Mouse (Mus musculus) intestine, embryonic 15.5 days (tissue): ENCODE data around the gene Grk1. TPM values are rescaled to one million over a fixed set of nuclear protein-coding genes. Genes with fewer than 3 reads are reported as not detected.

ENCODE experiments used
- ATAC-seq: fragments of 200-750 bp; cut with Nextera tagmentation; 2 replicates; pipeline ENCODE4 v1.8.0; 2017; ENCODE audit warnings: moderate TSS enrichment, moderate library complexity
- H3K27ac ChIP-seq: fragments of 300-500 bp; sonication (generic); 2 replicates; pipeline ENCODE4 v1.5.1; 2015; ENCODE audit warnings: mild to moderate bottlenecking, inconsistent platforms
- H3K27me3 ChIP-seq: fragments of 300-500 bp; sonication (generic); replicated peaks from 2 replicates; pipeline ENCODE4 v1.6.1; 2015; ENCODE audit warnings: inconsistent platforms
- H3K36me3 ChIP-seq: fragments of 300-500 bp; sonication (generic); 2 replicates; pipeline ENCODE4 v1.6.1; 2015; ENCODE audit warnings: inconsistent platforms
- H3K4me1 ChIP-seq: fragments of 300-500 bp; sonication (generic); replicated peaks from 2 replicates; pipeline ENCODE4 v1.6.1; 2015; ENCODE audit warnings: inconsistent platforms
- H3K4me2 ChIP-seq: fragments of 300-500 bp; sonication (generic); replicated peaks from 2 replicates; pipeline ENCODE4 v1.6.1; 2015; ENCODE audit warnings: mild to moderate bottlenecking, inconsistent platforms
- H3K4me3 ChIP-seq: fragments of 300-500 bp; sonication (generic); replicated peaks from 2 replicates; pipeline ENCODE4 v1.5.1; 2015; ENCODE audit warnings: inconsistent platforms
- H3K9ac ChIP-seq: fragments of 300-500 bp; sonication (generic); 2 replicates; pipeline ENCODE4 v1.6.1; 2015; ENCODE audit warnings: inconsistent platforms
- H3K9me3 ChIP-seq: fragments of 300-500 bp; sonication (generic); 2 replicates; pipeline ENCODE4 v1.6.1; 2016; ENCODE audit warnings: inconsistent platforms
- WGBS: fragments of 180-500 bp; shearing (Covaris S2); methylation state at CpG from one replicate; pipeline ENCODE4 v1.1.7; 2015; 5-methylcytosine and 5-hydroxymethylcytosine counted together
- polyA plus RNA-seq: library from polyadenylated mRNA; unstranded; fragments of >200 nt; fragmentation: Nextera tagmentation; extraction: Ambion mirVana; gene quantifications from 2 replicates; pipeline ENCODE4 v1.2.1, GENCODE M21; 2015

Gene Grk1
- polyA plus RNA-seq, 1 experiment from 2014 or later: not detected

- 72% methylated on average over 5 of the region's 5 CpGs for WGBS
- Histone ChIP-seq H3K36me3 (no peaks in the 10 kb centered on the region), H3K4me3 (no peak within 1 kb of the TSS), H3K4me2 (no peak within 1 kb of the TSS), H3K9ac (no peak within 1 kb of the TSS), H3K27ac (no peak within 1 kb of the TSS), H3K27me3 (no peaks in the 10 kb centered on the region), H3K4me1 (no peaks in the 10 kb centered on the region), H3K9me3 (no peaks in the 10 kb centered on the region)
- no peak for ATAC-seq
These were observed 8.2 kb upstream of the Grk1 start, which contains the start of gene Atp4b for GRCm38 (mm10) chr8:13396725-13397124. Gene Atp4b, minus strand, starts transcription at chr8:13396825.

GRCm38 (mm10) chr8:13403517-13403916, 1.4 kb upstream of the Grk1 start:
- Histone ChIP-seq H3K36me3 (no peaks in the 10 kb centered on the region), H3K4me3 (no peak overlapping the region), H3K4me2 (no peak overlapping the region), H3K27ac (no peak overlapping the region), H3K4me1 (no peaks in the 10 kb centered on the region), H3K9me3 (no peaks in the 10 kb centered on the region), H3K27me3 (no peaks in the 10 kb centered on the region), H3K9ac (no peak overlapping the region)
- 50% methylated on average over 6 of the region's 6 CpGs for WGBS
- no peak for ATAC-seq

GRCm38 (mm10) chr8:13406011-13406410, 1.1 kb downstream of the Grk1 start:
- no peak overlapping the region for H3K27ac ChIP-seq
- no peak overlapping the region for H3K9ac ChIP-seq
- H3K4me2 ChIP-seq: no peak overlapping the region
- no peak overlapping the region for H3K4me3 ChIP-seq
- ATAC-seq: no peak
- no peaks in the 10 kb centered on the region for H3K4me1 ChIP-seq
- no peaks in the 10 kb centered on the region for H3K27me3 ChIP-seq
- 83% methylated on average over 5 of the region's 5 CpGs for WGBS
- H3K36me3 ChIP-seq: no peaks in the 10 kb centered on the region
- H3K9me3 ChIP-seq: no peaks in the 10 kb centered on the region

GRCm38 (mm10) chr8:13411597-13411996, 6.7 kb downstream of the Grk1 start:
- Histone ChIP-seq H3K4me3 (no peak overlapping the region), H3K9me3 (no peaks in the 10 kb centered on the region), H3K27me3 (no peaks in the 10 kb centered on the region), H3K36me3 (no peaks in the 10 kb centered on the region), H3K9ac (no peak overlapping the region), H3K27ac (no peak overlapping the region), H3K4me2 (no peak overlapping the region), H3K4me1 (no peaks in the 10 kb centered on the region)
- ATAC-seq: no peak
- WGBS: 22% methylated on average over 6 of the region's 6 CpGs

GRCm38 (mm10) chr8:13412891-13413558, 8.1 kb downstream of the Grk1 start:
- no peaks in the 10 kb centered on the region for H3K9me3 ChIP-seq
- no peaks in the 10 kb centered on the region for H3K4me1 ChIP-seq
- no peak overlapping the region for H3K9ac ChIP-seq
- 64% methylated on average over 13 of the region's 13 CpGs for WGBS
- H3K27ac ChIP-seq: no peak overlapping the region
- H3K36me3 ChIP-seq: no peaks in the 10 kb centered on the region
- no peak overlapping the region for H3K4me3 ChIP-seq
- ATAC-seq: peak; percentile 62
- H3K27me3 ChIP-seq: no peaks in the 10 kb centered on the region
- H3K4me2 ChIP-seq: no peak overlapping the region

- no peaks in the 10 kb centered on the region for H3K36me3 ChIP-seq
- 45% methylated on average over 12 of the region's 12 CpGs for WGBS
- no peak overlapping the region for H3K4me2 ChIP-seq
- no peak overlapping the region for H3K27ac ChIP-seq
- H3K4me3 ChIP-seq: no peak overlapping the region
- H3K27me3 ChIP-seq: no peaks in the 10 kb centered on the region
- H3K9ac ChIP-seq: no peak overlapping the region
- ATAC-seq: no peak
- H3K4me1 ChIP-seq: no peaks in the 10 kb centered on the region
- no peaks in the 10 kb centered on the region for H3K9me3 ChIP-seq
These were observed 9.0 kb downstream of the Grk1 start for GRCm38 (mm10) chr8:13413823-13414390.

GRCm38 (mm10) chr8:13415879-13416278, 11.0 kb downstream of the Grk1 start:
- Histone ChIP-seq H3K9me3 (no peaks in the 10 kb centered on the region), H3K36me3 (no peaks in the 10 kb centered on the region), H3K27ac (no peak overlapping the region), H3K27me3 (no peaks in the 10 kb centered on the region), H3K4me3 (no peak overlapping the region), H3K4me1 (no peaks in the 10 kb centered on the region), H3K4me2 (no peak overlapping the region), H3K9ac (no peak overlapping the region)
- ATAC-seq: no peak
- 74% methylated on average over 10 of the region's 10 CpGs for WGBS

DNA sequence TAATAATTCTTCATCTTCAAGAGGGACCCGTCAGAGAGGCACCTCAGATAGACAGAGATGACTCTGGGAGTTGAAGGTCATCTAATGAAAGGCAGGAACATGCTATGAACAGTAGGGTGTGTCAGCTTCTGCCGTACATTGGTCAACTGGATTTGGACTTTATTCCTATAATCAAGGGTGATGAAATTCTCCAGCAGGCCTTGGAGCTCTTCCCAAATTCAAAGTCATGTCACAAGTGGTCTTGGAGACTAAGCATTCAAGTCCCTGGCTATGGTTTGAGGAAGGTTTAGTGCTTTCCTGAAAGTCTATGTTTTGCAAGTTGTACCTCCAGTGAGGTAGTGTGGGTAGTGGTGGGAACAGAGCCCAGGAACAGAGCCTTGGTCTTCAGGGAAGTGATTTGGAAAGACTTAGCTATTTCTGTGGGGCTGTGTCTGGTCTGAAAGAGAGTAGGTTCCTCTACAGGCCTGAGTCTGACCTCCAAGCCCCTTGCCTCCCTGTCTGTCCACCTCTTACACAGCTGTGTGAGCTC, 14.3 kb downstream of the Grk1 start:
- no peak overlapping the region for H3K4me2 ChIP-seq
- no peaks in the 10 kb centered on the region for H3K4me1 ChIP-seq
- no peaks in the 10 kb centered on the region for H3K9me3 ChIP-seq
- no peak for ATAC-seq
- no peaks in the 10 kb centered on the region for H3K27me3 ChIP-seq
- no peak overlapping the region for H3K9ac ChIP-seq
- 65% methylated on average over 2 of the region's 2 CpGs for WGBS
- no peak overlapping the region for H3K4me3 ChIP-seq
- H3K27ac ChIP-seq: no peak overlapping the region
- H3K36me3 ChIP-seq: no peaks in the 10 kb centered on the region

GRCm38 (mm10) chr8:13420970-13421369, 16.1 kb downstream of the Grk1 start:
- ATAC-seq: no peak
- Histone ChIP-seq H3K27me3 (no peaks in the 10 kb centered on the region), H3K4me2 (no peak overlapping the region), H3K9ac (no peak overlapping the region), H3K4me3 (no peak overlapping the region), H3K36me3 (no peaks in the 10 kb centered on the region), H3K27ac (no peak overlapping the region), H3K9me3 (no peaks in the 10 kb centered on the region), H3K4me1 (no peaks in the 10 kb centered on the region)
- WGBS: 88% methylated on average over 6 of the region's 6 CpGs

DNA sequence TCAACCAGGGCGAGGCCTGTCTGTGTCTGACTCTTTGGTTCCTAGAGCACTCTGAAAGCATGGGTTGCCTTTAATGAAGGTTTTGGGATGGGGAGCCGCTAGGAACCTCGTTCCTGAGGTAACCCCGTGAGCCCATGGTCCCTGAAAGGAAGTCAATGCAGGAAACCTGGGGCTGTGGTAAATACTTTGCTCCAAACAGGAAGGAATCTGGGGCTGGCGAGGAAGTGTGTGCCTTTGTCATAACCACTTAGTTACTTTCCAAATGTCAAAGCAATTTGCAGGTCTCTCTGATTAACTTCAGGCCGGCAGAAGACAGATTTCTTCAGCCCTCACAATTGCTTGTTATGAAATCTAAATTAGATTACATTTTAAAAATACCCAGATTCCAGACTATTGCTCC, 22.5 kb downstream of the Grk1 start:
- H3K36me3 ChIP-seq: no peaks in the 10 kb centered on the region
- ATAC-seq: no peak
- WGBS: 69% methylated on average over 6 of the region's 6 CpGs
- no peak overlapping the region for H3K4me2 ChIP-seq
- no peaks in the 10 kb centered on the region for H3K4me1 ChIP-seq
- H3K4me3 ChIP-seq: no peak overlapping the region
- no peaks in the 10 kb centered on the region for H3K27me3 ChIP-seq
- 0 out of 2 replicates have a peak overlapping the region, but pooled peaks have one; percentile 48 for H3K27ac ChIP-seq
- H3K9me3 ChIP-seq: no peaks in the 10 kb centered on the region
- H3K9ac ChIP-seq: no peak overlapping the region

DNA sequence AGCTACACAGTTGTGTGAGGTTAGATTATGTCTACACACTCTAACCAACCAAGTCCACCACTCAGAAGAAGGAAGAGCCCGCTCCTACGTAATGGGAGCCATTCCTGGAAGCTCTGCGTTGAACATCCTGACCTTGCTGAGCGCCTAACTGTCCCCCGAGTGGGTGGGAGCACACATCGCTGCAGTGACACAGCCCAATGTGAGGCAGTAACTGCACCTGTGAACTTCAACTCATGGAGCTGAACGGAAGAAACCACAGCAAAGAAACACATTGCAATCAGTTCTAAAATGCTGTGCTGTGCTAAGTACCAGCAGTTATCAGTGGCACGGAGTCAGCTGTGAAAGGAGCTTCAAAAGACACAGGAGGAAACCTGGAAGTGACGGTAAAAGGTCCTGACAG, 23.3 kb downstream of the Grk1 start:
- Histone ChIP-seq H3K9ac (no peak overlapping the region), H3K27me3 (no peaks in the 10 kb centered on the region), H3K4me3 (no peak overlapping the region), H3K27ac (no peak overlapping the region), H3K4me2 (no peak overlapping the region), H3K36me3 (no peaks in the 10 kb centered on the region), H3K9me3 (no peaks in the 10 kb centered on the region), H3K4me1 (no peaks in the 10 kb centered on the region)
- WGBS: 78% methylated on average over 9 of the region's 9 CpGs
- no peak for ATAC-seq

GRCm38 (mm10) chr8:13430412-13430811, 25.5 kb downstream of the Grk1 start:
- 76% methylated on average over 7 of the region's 7 CpGs for WGBS
- H3K27me3 ChIP-seq: peaks cover 11% of the 10 kb centered on the region
- H3K9ac ChIP-seq: no peak overlapping the region; the same call in 1 of the 2 replicates
- H3K36me3 ChIP-seq: no peaks in the 10 kb centered on the region
- no peaks in the 10 kb centered on the region for H3K9me3 ChIP-seq
- H3K4me2 ChIP-seq: no peak overlapping the region
- H3K4me3 ChIP-seq: no peak overlapping the region
- H3K27ac ChIP-seq: no peak overlapping the region
- ATAC-seq: no peak
- no peaks in the 10 kb centered on the region for H3K4me1 ChIP-seq

DNA sequence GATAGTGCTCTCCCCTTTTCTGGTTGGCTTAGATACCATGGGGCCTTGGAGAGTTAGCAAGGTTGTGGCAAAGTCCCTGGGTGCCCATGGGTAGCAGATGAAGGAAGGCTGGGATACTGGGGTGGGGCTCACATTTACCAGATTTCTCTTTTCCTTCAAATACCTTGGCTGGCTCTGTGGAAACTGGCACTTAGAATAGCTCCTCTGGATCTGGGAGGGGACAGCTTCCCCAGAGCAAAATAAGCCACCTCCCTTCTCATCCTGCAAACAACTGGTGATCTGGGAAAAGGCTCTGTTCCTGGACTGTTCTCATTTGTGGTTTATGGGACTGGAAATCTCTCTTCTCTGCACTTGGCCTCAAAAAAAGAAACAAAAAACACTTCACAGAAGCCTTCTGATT, 26.0 kb downstream of the Grk1 start:
- peaks cover 16% of the 10 kb centered on the region for H3K27me3 ChIP-seq
- H3K27ac ChIP-seq: no peak overlapping the region
- no peaks in the 10 kb centered on the region for H3K9me3 ChIP-seq
- no peak overlapping the region for H3K4me3 ChIP-seq
- ATAC-seq: no peak
- no peaks in the 10 kb centered on the region for H3K36me3 ChIP-seq
- no peak overlapping the region for H3K9ac ChIP-seq
- H3K4me2 ChIP-seq: no peak overlapping the region
- H3K4me1 ChIP-seq: no peaks in the 10 kb centered on the region
